Mouse (Mus musculus) heart, adult 2 months (tissue): ENCODE measurements around the gene Col1a1.

ENCODE experiments used
- CTCF ChIP-seq: fragments of 200-600 bp; IDR thresholded peaks from 2 replicates; pipeline ENCODE4 v1.8.1; 2022; ENCODE audit warnings: antibody characterized with exemption, mild to moderate bottlenecking, moderate library complexity
- EP300 ChIP-seq: fragments of 200-500 bp; IDR thresholded peaks from 2 replicates; pipeline ENCODE4 v1.6.1; 2011; ENCODE audit warnings: low read depth, low read length, control low read depth; ENCODE audit not compliant: insufficient read depth

- TF ChIP-seq CTCF (no peak), EP300 (no peak)
These were observed 2.4 kb upstream of the Col1a1 start for GRCm38 (mm10) chr11:94933584-94933983.
